Mouse (Mus musculus): ENCODE data around the gene Krtap9-1. TPM values are rescaled to one million over a fixed set of nuclear protein-coding genes. Genes with fewer than 3 reads are reported as not detected.

Krtap9-1 gene
- polyA plus RNA-seq, 1 experiment: not detected

- WGBS: 90% methylated on average over 2 of the region's 2 CpGs
- H3K27me3 ChIP-seq (ENCODE audit: control insufficient read depth, insufficient read depth, low read length): no peaks in the 10 kb centered on the region
- H3K27ac ChIP-seq (ENCODE audit: insufficient read depth, low read length): no peak within 1 kb of the TSS
- TF ChIP-seq POLR2A (IDR thresholded peaks at IDR 0.05; ENCODE audit: borderline replicate concordance, insufficient read depth, low read length): no peak
- no peak for TF ChIP-seq CTCF (IDR thresholded peaks at IDR 0.05; ENCODE audit: borderline replicate concordance, insufficient read depth, low read depth, low read length)
- no peaks in the 10 kb centered on the region for H3K4me1 ChIP-seq (ENCODE audit: control insufficient read depth, insufficient read depth, low read length)
- DNase-seq: no peak
- no peak within 1 kb of the TSS for H3K4me3 ChIP-seq (replicated peaks; ENCODE audit: insufficient read depth, low read depth, low read length)
Observed at GRCm38 (mm10) chr11:99907620-99908019, 34.4 kb downstream of the Krtap9-1 start, which contains the start of gene Krtap31-1. TSS of gene Krtap31-1 (plus strand) at chr11:99907920.

- DNase-seq: no peak
- Histone ChIP-seq H3K4me1 (ENCODE audit: control insufficient read depth, insufficient read depth, low read length) (no peaks in the 10 kb centered on the region), H3K27ac (ENCODE audit: insufficient read depth, low read length) (no peak within 1 kb of the TSS), H3K27me3 (ENCODE audit: control insufficient read depth, insufficient read depth, low read length) (no peaks in the 10 kb centered on the region), H3K4me3 (replicated peaks; ENCODE audit: insufficient read depth, low read depth, low read length) (no peak within 1 kb of the TSS)
- 92% methylated on average over 3 of the region's 3 CpGs for WGBS
- no peak for TF ChIP-seq POLR2A (IDR thresholded peaks at IDR 0.05; ENCODE audit: borderline replicate concordance, insufficient read depth, low read length)
- TF ChIP-seq CTCF (IDR thresholded peaks at IDR 0.05; ENCODE audit: borderline replicate concordance, insufficient read depth, low read depth, low read length): no peak
Observed at GRCm38 (mm10) chr11:99914451-99914850, 41.3 kb downstream of the Krtap9-1 start, which contains the start of gene Gm11565. TSS of gene Gm11565 (plus strand) at chr11:99914751.

Other genes with a start within 250 kb of the Krtap9-1 start
- not detected in 2 replicates for gene Krtap4-1, start 245.2 kb upstream of the Krtap9-1 start, polyA plus RNA-seq (2012; rRNA removed)
- not detected in 2 replicates for gene Krtap4-2, start 238.3 kb upstream of the Krtap9-1 start, polyA plus RNA-seq (2012; rRNA removed)
- not detected in 2 replicates for gene Krtap4-7, start 229.3 kb upstream of the Krtap9-1 start, polyA plus RNA-seq (2012; rRNA removed)
- gene Gm11555, start 223.2 kb upstream of the Krtap9-1 start, polyA plus RNA-seq (2012; rRNA removed): not detected in 2 replicates
- gene Gm11563, start 214.4 kb upstream of the Krtap9-1 start, polyA plus RNA-seq (2012; rRNA removed): not detected in 2 replicates
- not detected in 2 replicates for gene Krtap4-6, start 207.4 kb upstream of the Krtap9-1 start, polyA plus RNA-seq (2012; rRNA removed)
- gene Gm14190, start 182.6 kb upstream of the Krtap9-1 start, polyA plus RNA-seq (2012; rRNA removed): not detected in 2 replicates
- not detected in 2 replicates for gene Gm14180, start 139.1 kb upstream of the Krtap9-1 start, polyA plus RNA-seq (2012; rRNA removed)
- gene Gm11595, start 100.5 kb upstream of the Krtap9-1 start, polyA plus RNA-seq (2012; rRNA removed): not detected in 2 replicates
- gene Krtap4-8, start 92.7 kb upstream of the Krtap9-1 start, polyA plus RNA-seq (2012; rRNA removed): not detected in 2 replicates
- gene Krtap4-9, start 88.2 kb upstream of the Krtap9-1 start, polyA plus RNA-seq (2012; rRNA removed): not detected in 2 replicates
- not detected in 2 replicates for gene Gm11596, start 79.9 kb upstream of the Krtap9-1 start, polyA plus RNA-seq (2012; rRNA removed)
- not detected in 2 replicates for gene Gm11569, start 74.5 kb upstream of the Krtap9-1 start, polyA plus RNA-seq (2012; rRNA removed)
- not detected in 2 replicates for gene Gm11554, start 68.9 kb upstream of the Krtap9-1 start, polyA plus RNA-seq (2012; rRNA removed)
- gene Krtap4-13, start 63.5 kb upstream of the Krtap9-1 start, polyA plus RNA-seq (2012; rRNA removed): not detected in 2 replicates
- not detected in 2 replicates for gene Gm11564, start 57.7 kb upstream of the Krtap9-1 start, polyA plus RNA-seq (2012; rRNA removed)
- gene 2300003K06Rik, start 35.3 kb upstream of the Krtap9-1 start, polyA plus RNA-seq (2012; rRNA removed): not detected in 2 replicates
- gene Krtap4-16, start 21.8 kb upstream of the Krtap9-1 start, polyA plus RNA-seq (2012; rRNA removed): not detected in 2 replicates
- not detected in 2 replicates for gene Gm11568, start 15.5 kb upstream of the Krtap9-1 start, polyA plus RNA-seq (2012; rRNA removed)
- gene Gm11559, start 8.9 kb upstream of the Krtap9-1 start, polyA plus RNA-seq (2012; rRNA removed): not detected in 2 replicates
- gene Gm11567, start 5.8 kb downstream of the Krtap9-1 start, polyA plus RNA-seq (2012; rRNA removed): not detected in 2 replicates
- not detected in 2 replicates for gene Krtap31-1, start 34.5 kb downstream of the Krtap9-1 start, polyA plus RNA-seq (2012; rRNA removed)
- not detected in 2 replicates for gene Gm11565, start 41.4 kb downstream of the Krtap9-1 start, polyA plus RNA-seq (2012; rRNA removed)
- not detected in 2 replicates for gene Krtap31-2, start 62.9 kb downstream of the Krtap9-1 start, polyA plus RNA-seq (2012; rRNA removed)
- gene Krtap9-5, start 75.1 kb downstream of the Krtap9-1 start, polyA plus RNA-seq (2012; rRNA removed): not detected in 2 replicates
- gene Krtap29-1, start 105.7 kb downstream of the Krtap9-1 start, polyA plus RNA-seq (2012; rRNA removed): not detected in 2 replicates
- gene Krtap16-1, start 113.2 kb downstream of the Krtap9-1 start, polyA plus RNA-seq (2012; rRNA removed): not detected in 2 replicates
- gene Krtap17-1, start 120.6 kb downstream of the Krtap9-1 start, polyA plus RNA-seq (2012; rRNA removed): 0.30 and 0.80 TPM in 2 replicates
- not detected in 2 replicates for gene Krt33a, start 142.8 kb downstream of the Krtap9-1 start, polyA plus RNA-seq (2012; rRNA removed)
- gene Krt33b, start 156.5 kb downstream of the Krtap9-1 start, polyA plus RNA-seq (2012; rRNA removed): not detected in 2 replicates
- not detected in 2 replicates for gene Krt34, start 168.2 kb downstream of the Krtap9-1 start, polyA plus RNA-seq (2012; rRNA removed)
- gene Krt31, start 177.2 kb downstream of the Krtap9-1 start, polyA plus RNA-seq (2012; rRNA removed): not detected in 2 replicates
- not detected in 2 replicates for gene Krt32, start 214.8 kb downstream of the Krtap9-1 start, polyA plus RNA-seq (2012; rRNA removed)
- gene Krt35, start 222.9 kb downstream of the Krtap9-1 start, polyA plus RNA-seq (2012; rRNA removed): not detected in 2 replicates
- gene Krt36, start 232.2 kb downstream of the Krtap9-1 start, polyA plus RNA-seq (2012; rRNA removed): not detected in 2 replicates
- gene Krt13, start 248.2 kb downstream of the Krtap9-1 start, polyA plus RNA-seq (2012; rRNA removed): not detected in 2 replicates